Mouse (Mus musculus): ENCODE data around the gene Tmem217. TPM values are rescaled to one million over a fixed set of nuclear protein-coding genes. Genes with fewer than 3 reads are reported as not detected.

Gene Tmem217
- not detected for total RNA-seq (2021)

DNA sequence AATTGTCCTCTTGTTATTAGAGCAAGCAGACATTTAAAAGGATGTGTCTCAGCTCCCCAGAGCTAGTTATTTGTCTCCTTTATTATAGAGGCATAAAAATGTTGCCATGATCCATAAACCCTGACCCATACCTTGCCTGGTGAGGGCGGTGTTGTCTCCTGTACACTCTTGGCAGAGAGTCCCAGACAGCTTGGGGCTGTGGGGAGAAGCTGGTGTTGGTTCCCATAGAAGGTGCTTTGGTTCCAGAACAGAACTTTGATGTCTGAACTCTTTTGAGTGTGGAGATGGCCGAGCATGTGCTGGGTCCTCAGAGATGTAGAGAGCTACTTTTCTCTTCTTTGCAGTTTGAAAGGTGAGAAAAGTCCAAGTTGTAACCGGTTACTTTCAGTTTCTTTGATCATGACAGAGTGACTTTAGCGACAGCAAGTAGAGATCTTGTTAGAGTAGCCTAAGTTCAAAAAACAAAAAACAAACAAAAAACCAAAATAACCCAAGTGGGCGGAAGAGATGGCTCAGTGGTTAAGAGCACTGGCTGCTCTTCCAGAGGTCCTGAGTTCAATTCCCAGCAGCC lies at the start of gene Tmem217:
Gene Tmem217, minus strand, starts transcription at position 224 of the 571 bp plus-strand sequence.
- intact Hi-C loops (cut with DNase I): no loop called here
- no peak for DNase-seq

DNA sequence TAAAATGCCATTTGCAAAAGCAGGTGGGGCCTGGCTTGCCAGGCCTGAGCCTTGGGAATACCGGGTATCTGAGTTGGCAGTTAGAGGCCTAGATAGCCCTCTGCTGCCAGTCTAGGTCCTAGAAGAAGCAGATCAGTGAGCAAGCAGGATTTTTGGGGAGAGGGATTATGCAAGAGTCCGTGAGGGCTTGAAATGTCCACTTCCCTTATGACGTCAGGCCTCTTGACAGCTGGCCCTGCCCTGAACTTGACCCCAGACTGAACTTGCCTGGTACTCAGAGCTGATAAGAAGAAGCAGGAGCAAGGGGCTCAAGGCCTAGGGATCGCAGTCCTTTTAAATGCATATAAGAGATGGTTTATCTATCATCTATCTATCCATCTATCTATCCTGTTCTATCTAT lies 49.2 kb upstream of the Tmem217 start:
- DNase-seq: peak; percentile 17 to 26
- intact Hi-C loops (cut with DNase I): loop anchor here (10.0 kb wide), 1 partner anchor 173 kb away; no protein-coding TSS in a partner anchor

DNA sequence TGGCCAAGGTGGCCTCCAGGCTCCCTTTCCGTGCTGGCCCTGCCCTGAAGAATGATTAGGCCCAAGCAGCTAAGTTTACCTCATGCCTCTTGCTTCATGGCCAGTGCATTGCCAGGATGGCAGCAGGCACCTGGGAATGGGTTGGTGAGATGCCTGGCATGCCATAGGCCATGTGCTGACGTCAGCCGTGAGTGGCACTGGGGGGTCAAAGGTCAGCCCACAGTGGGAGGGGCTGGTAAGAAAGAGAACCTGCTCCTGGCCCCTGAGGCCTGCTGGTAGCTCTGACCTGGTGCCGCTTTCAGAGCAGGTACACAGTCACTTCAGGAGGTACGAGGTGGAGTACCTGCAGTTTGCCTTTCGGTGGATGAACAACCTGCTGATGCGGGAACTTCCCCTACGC lies 47.4 kb upstream of the Tmem217 start:
- DNase-seq: no peak
- intact Hi-C loops (cut with DNase I): no loop called here

DNA sequence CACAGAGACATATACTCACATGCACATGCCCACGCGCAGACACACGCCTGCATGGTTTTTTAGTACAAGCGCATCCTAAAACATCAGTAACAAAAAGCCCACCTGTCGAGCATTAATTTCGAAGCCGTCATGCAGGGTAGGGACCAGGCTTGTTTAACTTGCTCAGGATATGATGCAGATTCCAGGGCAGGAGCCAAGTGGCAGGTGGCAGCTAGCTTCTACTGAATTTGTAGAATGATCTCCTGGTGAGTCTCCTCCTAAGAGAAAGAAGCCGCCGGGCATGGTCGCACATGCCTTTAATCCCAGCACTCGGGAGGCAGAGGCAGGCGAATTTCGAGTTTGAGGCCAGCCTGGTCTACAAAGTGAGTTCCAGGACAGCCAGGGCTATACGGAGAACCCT lies 46.9 kb upstream of the Tmem217 start:
- intact Hi-C loops (cut with DNase I): no loop called here
- no peak for DNase-seq

DNA sequence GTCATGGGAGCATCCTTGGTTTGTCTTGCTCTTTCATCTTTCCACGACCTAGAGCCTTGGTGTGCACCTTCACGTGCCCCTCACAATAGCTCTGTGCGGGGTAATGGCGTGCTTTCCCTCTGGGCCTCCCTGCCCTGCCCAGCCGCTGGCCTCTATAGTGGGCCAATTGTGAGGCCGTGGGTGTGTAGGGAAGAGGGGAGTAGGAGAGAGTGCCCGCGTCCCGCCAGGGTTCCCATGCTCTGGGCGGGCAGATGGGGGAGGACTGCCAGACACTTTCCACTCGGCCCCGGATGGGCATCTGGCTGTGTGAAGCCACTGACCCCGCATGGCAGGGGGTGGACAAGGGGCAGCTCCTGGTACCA lies 44.6 kb upstream of the Tmem217 start:
- intact Hi-C loops (cut with DNase I): no loop called here
- DNase-seq: no peak

DNA sequence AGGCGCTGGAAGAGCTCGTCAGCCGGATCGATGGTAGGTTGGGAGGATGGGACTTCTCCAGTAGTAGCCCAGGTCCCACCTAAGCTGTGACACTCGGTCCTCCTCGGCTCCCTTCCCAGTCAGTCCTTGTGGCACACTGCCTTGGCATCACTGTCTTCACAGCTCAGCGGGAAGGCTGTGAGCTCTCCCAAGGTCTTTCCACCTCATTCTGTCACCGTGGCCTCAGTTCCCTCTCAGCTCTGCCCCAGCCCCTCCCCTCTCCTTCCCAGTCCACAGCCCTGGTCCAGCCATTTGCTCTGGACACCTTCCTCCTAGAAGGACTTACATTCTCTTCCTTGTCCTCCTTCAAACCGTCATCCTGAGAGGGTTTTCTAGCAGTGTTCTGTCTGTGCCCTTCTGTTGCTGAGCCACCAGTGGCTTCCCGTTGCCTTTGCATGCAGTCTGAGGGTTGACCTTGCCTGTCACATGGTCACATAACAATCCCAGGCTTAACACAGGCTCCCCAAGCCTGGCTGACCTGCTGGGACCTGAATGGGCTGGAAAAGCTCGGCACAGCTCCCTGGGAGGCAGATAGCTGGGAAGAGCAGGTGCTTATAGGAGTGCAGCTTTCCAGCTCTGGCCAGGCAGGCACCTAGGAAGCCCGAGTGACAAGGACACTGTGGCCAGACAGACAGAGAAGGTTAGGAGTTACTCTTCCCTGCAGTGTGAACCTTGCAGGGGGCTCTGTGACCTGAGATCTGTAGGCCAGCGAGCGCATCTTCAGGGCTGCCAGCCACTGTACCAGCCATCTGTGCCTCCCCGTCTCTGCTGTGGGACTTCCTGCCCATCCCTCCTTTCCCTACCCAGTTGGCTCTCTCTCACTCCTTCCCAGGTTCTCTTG lies 43.9 kb upstream of the Tmem217 start:
- intact Hi-C loops (cut with DNase I): no loop called here
- DNase-seq: peak; percentile 23 to 42

DNA sequence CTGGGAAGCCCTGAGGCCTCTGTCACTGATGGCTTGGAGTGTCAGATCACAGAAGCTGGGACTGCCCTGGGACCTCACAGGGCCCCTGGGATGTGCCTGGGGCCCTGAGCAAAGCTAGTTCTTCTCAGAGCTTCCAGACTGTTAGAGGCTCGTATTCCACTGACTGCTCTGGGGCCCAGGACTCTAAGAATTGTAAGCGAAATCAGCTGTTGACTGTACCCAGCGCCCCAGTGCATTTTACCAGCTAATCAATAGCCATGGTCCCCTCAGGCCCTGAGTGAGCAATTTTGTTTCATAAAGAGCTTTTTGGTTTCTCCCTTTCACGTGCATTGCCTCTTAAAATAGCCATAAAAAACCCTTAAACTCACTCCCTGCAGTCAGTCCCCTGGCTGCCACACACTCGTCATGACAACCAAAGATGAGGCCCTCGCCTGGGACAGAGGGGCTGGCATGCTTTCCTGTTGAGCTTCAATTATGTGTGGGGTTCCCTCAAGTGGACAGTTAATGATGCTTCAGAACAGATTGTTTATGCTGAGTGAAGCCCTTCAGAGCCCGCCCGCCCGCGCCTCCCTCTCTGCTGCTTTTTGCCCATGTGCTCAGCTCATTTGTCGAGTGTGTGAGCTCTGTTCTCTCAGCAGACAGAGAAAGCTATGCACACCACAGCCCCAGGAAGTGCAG lies 37.2 kb upstream of the Tmem217 start:
- DNase-seq: no peak
- intact Hi-C loops (cut with DNase I): no loop called here

DNA sequence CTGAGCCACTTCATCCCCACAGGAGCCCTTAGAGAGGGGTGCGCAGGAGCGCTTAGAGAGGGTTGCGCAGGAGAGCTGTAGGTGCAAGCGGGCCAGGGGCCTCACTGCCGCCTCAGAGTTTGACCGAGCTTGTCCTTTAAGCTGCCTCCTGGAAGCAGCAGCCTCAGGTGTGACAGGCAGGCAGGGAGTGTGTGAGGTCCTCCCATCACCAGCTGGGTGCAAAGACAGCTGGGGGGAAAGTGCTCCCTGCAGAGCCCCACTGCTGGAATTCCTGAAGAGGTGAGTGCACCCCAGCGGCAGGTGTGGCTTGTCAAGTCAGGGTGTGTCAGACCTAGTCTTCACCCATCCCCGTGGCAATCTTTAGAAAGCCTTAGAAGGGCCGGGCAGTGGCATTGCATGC lies 34.7 kb upstream of the Tmem217 start:
- no peak for DNase-seq
- intact Hi-C loops (cut with DNase I): no loop called here

DNA sequence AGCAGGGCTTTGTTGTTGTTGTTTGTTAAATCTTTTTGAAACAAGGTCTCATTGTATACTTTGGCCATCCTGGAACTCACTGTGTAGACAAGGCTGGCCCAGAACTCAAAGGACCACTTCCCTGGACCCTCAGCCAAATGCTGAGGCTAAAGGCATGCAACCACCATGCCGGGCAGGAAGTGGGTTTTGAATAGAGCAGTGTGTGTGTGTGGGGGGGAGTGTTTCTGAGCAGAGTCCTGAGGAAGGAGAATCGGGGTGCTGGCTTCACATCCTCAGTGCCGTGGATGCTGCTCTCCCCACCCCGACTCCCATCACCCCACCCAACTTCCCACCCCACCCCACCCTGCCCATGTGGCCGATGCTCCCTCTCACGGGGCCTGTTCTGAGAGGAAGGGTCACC lies 33.3 kb upstream of the Tmem217 start:
- DNase-seq: no peak
- intact Hi-C loops (cut with DNase I): no loop called here

DNA sequence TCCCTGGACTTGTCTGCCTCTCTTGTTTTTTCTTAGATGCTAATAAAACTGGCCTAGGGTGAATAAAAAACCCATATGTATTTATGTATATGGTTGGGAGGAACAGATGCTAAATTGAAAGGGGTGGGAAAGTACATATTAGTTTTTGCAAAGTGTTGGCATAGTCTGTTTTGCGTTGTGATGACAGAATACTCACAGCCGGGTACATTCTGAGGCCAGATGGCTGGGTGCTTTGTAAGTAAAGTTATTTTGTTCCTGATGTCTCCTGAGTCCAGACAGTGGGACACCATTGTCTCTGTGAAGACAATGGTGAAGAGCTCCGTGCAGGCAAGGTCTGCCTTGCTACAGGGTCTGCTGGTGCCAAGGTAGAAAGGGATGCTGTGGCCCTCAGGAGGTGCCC lies 32.6 kb upstream of the Tmem217 start:
- DNase-seq: no peak
- intact Hi-C loops (cut with DNase I): no loop called here

DNA sequence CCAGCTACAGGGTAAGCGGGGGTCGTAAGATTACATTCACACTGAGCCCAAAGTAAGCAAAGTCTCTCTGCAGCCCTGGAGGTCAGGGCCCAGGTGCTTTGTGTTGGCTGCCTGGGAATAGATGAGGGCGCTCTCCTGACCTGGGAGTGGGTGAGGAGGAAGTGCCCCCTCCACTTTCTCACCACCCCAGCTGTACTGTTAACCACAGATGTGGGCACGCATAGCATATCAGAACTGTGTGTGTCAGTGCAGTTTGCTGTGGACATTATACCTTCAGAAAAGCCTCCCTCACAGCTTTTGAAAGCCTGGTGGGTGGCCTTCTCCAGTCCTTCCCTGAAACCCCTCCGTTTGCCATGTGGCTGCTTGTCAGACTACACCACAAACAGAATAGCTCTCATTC lies 32.1 kb upstream of the Tmem217 start:
- no peak for DNase-seq
- intact Hi-C loops (cut with DNase I): no loop called here

DNA sequence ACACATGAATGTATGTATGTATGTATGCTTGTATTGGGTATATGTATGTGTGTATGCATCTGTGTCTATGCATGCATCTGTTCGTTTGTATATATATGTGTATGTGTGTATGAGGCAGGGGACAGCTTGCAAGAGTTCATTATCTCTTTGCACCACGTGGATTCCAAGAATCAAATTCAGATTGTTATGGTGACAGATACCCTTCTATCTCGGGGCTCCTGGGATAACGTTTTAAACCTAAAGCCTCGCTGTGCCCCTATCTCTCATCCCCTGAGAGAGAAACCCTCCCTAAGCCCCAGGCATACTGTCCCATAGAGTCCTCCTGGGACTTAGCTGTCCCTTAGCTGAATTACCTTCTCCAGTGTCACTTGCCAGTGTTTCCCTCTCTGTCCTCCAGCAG lies 31.4 kb upstream of the Tmem217 start:
- no peak for DNase-seq
- intact Hi-C loops (cut with DNase I): no loop called here

DNA sequence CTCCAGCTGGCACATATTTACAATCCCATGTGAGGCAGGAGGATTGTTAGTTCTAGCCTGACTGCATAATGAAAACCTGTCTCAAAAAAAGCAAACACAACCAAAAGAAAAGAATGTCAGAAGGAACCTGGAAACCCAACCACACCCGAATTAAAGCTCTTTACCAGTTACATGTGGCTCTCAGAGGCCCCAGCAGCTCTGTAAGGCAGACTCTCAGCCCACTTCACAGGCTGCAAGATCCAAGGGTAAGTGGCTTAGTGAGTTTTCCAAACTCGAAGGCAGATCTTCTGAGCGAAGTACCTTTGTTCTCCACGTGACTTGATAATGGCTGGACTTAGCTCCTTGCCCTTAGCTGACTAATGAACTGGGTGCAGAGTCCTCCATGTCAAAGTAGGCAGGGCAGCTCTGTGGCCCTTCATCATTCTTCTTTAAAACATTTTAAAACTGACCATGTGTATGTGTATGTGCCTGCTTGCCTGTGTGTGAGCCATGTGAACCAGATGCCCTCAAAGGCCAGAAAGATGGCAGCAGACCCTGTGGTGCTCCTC lies 27.5 kb upstream of the Tmem217 start:
- intact Hi-C loops (cut with DNase I): no loop called here
- DNase-seq: no peak

DNA sequence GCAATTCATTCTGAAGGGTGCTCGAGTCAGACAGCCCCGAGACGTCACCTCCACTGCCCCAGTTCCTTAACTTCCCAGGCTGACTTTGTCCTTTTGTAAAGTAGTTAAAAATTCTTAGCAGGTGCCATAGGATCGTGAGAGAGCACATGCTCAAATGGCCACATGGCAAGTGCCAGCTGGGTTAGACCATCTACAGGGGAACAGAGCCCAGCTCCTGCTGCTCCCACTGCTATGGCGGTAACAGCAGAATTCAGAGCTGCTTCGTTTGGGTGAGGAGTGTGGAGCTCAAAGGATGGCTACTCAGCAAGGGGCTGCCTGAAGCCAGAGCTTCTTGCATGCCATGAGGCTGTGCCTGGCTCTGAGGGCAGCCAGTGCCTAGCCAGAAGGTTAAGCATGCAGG lies 17.6 kb upstream of the Tmem217 start:
- DNase-seq: no peak
- intact Hi-C loops (cut with DNase I): no loop called here

DNA sequence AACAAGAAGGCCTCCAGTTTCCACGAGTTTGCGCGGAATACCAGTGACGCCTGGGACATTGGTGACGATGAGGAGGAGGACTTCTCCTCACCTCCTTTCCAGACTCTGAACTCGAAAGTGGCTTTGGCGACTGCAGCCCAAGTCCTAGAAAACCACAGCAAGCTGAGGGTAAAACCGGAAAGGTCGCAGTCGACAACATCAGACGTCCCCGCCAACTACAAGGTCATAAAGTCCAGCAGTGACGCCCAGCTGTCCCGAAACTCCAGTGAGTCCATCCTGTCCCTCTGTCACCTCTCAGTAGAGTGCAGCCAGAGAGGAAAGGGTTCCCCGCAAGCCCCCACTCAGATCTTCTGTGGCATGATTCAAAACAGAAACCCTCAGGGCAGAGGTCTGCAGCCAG lies 16.2 kb upstream of the Tmem217 start:
- intact Hi-C loops (cut with DNase I): no loop called here

DNA sequence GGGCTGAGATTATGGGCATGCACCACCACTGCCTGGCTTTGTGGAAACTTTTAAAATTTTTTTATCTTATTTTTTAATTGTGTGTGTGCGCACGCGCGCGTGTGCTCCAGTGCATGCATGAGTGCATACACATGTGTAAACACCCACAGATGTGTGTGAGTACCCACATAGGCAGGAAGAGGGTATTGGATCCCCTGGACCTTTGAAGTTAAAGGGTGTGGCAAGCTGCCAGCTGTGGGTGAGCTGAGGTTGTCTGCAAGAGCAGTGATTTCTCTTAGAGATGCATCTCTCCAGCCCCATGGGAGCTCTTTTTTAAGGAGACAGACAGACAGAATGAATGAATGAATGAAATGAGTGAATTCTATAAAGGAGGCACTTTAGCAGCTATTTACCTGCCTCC lies 13.3 kb upstream of the Tmem217 start:
- intact Hi-C loops (cut with DNase I): no loop called here
- DNase-seq: no peak

More for the DNA sequence above, 16.2 kb upstream of the Tmem217 start:
- no peak for DNase-seq

DNA sequence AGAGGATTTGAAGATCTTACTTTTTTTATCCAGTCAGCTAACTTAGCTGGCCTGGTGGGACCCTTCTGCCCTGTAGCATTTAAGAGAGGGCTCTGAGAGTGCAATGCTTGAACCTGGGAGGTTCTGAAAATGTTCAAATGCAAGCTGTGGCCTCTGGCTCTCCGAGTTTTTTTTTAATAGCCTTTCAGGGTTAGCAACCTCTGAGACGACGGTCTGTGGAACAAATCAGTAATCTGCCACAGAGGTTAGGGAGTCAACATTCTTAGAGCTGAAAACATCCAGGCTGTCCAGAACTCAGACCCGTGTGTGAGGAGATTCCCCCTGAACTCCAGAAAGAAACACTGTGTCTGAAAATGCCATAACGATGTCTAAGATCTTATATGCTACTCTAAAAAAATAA lies 6.3 kb upstream of the Tmem217 start:
- intact Hi-C loops (cut with DNase I): no loop called here
- DNase-seq: no peak

DNA sequence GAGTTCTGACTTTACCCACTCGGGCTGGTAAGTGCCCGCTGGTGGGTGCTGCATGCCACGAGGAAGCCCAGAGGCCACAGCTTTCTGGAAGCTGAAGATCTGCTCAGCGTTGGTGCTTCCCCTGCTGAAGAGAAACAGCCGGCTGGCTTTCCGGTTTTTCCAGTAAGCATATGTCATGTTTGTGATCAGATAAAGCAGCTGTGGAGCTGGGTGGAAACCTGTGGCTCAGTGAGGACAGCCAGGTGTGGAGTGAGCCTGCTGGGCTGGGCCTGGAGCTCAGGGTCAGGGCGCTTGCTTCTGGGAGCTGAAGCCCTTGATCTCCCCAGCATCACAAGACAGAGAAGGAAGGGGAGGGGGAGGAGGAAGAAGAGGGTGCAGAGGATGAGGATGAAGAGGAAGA lies 4.7 kb upstream of the Tmem217 start:
- no peak for DNase-seq
- intact Hi-C loops (cut with DNase I): no loop called here

DNA sequence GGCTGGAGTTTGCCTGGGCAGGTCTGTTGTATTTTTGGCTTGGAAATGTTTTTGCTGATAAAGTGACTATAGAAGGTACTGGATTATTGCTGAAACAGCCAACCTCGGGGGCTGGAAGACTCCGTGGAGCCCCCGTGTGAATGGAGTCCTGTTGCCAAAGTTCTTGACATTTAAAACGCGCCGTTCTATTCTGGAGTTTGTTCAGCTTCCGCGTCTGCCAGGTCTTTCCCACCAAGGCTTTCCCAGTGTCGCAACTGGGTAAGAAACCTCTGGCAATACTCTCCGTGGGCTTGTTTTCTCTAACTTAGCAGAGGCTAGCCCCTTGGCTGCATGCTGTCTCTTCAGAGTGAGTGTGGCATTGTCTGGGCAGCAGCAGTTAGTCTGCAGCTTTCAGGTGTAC lies 4.3 kb upstream of the Tmem217 start:
- intact Hi-C loops (cut with DNase I): no loop called here
- DNase-seq: peak; percentile 33 to 36

DNA sequence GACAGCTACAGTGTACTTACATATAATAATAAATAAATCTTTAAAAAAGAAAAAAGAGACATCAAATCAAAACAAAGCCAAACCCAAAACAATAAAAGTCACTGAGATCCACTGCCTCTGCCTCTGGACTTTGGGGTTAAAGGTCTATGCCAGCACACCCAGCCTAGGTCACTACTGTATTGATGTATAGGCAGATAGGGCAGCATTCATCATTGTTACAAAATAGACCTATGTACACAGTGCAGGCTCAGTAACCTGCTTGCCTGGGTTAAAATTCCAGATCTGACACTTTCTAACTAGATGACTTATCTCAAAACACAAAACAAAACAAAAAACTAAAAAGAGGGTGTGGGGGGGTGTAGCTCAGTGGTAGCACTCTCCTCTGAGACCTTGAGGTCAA lies 2.0 kb upstream of the Tmem217 start:
- intact Hi-C loops (cut with DNase I): no loop called here
- no peak for DNase-seq

DNA sequence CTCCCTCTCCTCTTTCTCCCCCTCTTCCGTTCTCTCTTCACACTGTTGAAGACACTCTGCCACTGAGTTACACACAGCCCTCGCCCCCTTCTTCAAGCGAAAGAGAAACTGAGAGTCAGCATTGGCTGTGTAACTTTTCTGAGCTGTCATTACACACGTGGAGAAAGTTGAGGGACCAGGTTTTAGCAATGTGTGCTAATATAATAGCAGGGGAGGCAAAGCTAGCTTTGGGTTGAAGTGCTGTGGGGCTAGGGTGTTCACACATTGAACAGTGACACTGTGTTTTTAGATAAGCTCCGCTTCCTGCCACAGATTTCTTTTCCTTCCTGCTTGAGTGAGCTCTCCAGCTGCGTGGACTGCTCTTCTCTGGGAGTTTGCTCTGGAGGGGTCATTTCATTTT lies 1.2 kb downstream of the Tmem217 start:
- intact Hi-C loops (cut with DNase I): no loop called here
- DNase-seq: peak in 1 of 2 experiments; percentile 19
